ENCODE assay signal across 12 mouse cellular contexts in genomic region chr19:59461481-59462421, GRCm38 (mm10). TPM values are rescaled to one million over a fixed set of nuclear protein-coding genes. Genes with fewer than 3 reads are reported as not detected.
DNase-seq lines count a peak whose midpoint lies in the region; ATAC-seq lines count a peak whose summit lies in the region.
"Had no signal": no experiment of that assay in that cellular context is flagged by ENCODE, and none has a peak within 500 bp of the region (broad histone marks: within the 10 kb centered on the region; RNA-seq: fewer than 3 reads in every experiment).

No protein-coding gene starts in this region.

- peak overlapping the region; percentile 64 for H3K4me2 ChIP-seq in embryonic facial prominence, embryonic 13.5 days
- H3K4me2 ChIP-seq in kidney, embryonic 15.5 days = peak overlapping the region; percentile 60
- H3K4me2 ChIP-seq in midbrain, embryonic 15.5 days = peak overlapping the region; percentile 48
- H3K4me2 ChIP-seq: lung, embryonic 15.5 days; stomach, embryonic 15.5 days had no signal

- peak overlapping the region; percentile 87 for H3K9ac ChIP-seq in embryonic facial prominence, embryonic 13.5 days
- H3K9ac ChIP-seq in kidney, embryonic 15.5 days = peak overlapping the region; percentile 79
- H3K9ac ChIP-seq in midbrain, embryonic 15.5 days = peak overlapping the region; percentile 27; the same call in 1 of the 2 replicates
- H3K9ac ChIP-seq: lung, embryonic 15.5 days; stomach, embryonic 15.5 days had no signal

- no peak for ATAC-seq in embryonic facial prominence, embryonic 13.5 days (ENCODE audit: insufficient number of reproducible peaks, insufficient read depth, low FRiP score, low TSS enrichment, low read depth)
- no peak for ATAC-seq in kidney, embryonic 15.5 days (replicated peaks; ENCODE audit: low FRiP score)
- no peak for ATAC-seq in midbrain, embryonic 15.5 days (replicated peaks)
- ATAC-seq in megakaryocyte-erythroid progenitor cell, adult 5-6 weeks (replicated peaks; ENCODE audit: low FRiP score, low TSS enrichment, poor library complexity, severe bottlenecking) = no peak
- ATAC-seq: hindbrain, postnatal 0 days had no signal

- peak overlapping the region; percentile 54 for H3K4me3 ChIP-seq in embryonic facial prominence, embryonic 13.5 days
- peak overlapping the region; percentile 61 for H3K4me3 ChIP-seq in kidney, embryonic 15.5 days (replicated peaks)
- H3K4me3 ChIP-seq in midbrain, embryonic 15.5 days = peak overlapping the region; percentile 43
- H3K4me3 ChIP-seq: lung, embryonic 15.5 days; stomach, embryonic 15.5 days had no signal

- WGBS in embryonic facial prominence, embryonic 13.5 days = 4% methylated on average over 36 of the region's 36 CpGs
- WGBS in kidney, embryonic 15.5 days = 1% methylated on average over 36 of the region's 36 CpGs
- 2% methylated on average over 36 of the region's 36 CpGs for WGBS in midbrain, embryonic 15.5 days

- no peaks in the 10 kb centered on the region for H3K9me3 ChIP-seq in embryonic facial prominence, embryonic 13.5 days
- no peaks in the 10 kb centered on the region for H3K9me3 ChIP-seq in kidney, embryonic 15.5 days (replicated peaks)
- H3K9me3 ChIP-seq in midbrain, embryonic 15.5 days = no peaks in the 10 kb centered on the region
- H3K9me3 ChIP-seq: lung, embryonic 15.5 days; stomach, embryonic 15.5 days had no signal

- H3K27me3 ChIP-seq in embryonic facial prominence, embryonic 13.5 days = peaks cover 95% of the 10 kb centered on the region
- peaks cover 94% of the 10 kb centered on the region for H3K27me3 ChIP-seq in kidney, embryonic 15.5 days
- H3K27me3 ChIP-seq in midbrain, embryonic 15.5 days (replicated peaks) = peaks cover 59% of the 10 kb centered on the region

- no peaks in the 10 kb centered on the region for H3K36me3 ChIP-seq in embryonic facial prominence, embryonic 13.5 days
- no peaks in the 10 kb centered on the region for H3K36me3 ChIP-seq in kidney, embryonic 15.5 days
- H3K36me3 ChIP-seq in midbrain, embryonic 15.5 days (replicated peaks) = no peaks in the 10 kb centered on the region
- H3K36me3 ChIP-seq: lung, embryonic 15.5 days; stomach, embryonic 15.5 days had no signal

- peak overlapping the region; percentile 74 for H3K27ac ChIP-seq in embryonic facial prominence, embryonic 13.5 days
- H3K27ac ChIP-seq in kidney, embryonic 15.5 days = peak overlapping the region; percentile 97
- peak overlapping the region; percentile 63 for H3K27ac ChIP-seq in midbrain, embryonic 15.5 days
- H3K27ac ChIP-seq: hindbrain, postnatal 0 days; lung, embryonic 15.5 days; stomach, embryonic 15.5 days had no signal

- DNase-seq in layer of hippocampus, postnatal 10 days (ENCODE audit: low spot score in 2 of 2) = peak; percentile 52 to 59
- DNase-seq in layer of hippocampus, adult 9-11 months = no peak
- DNase-seq in c-Kit-positive CD71-positive TER-119-positive erythroid progenitor cells, embryonic 14.5 days (ENCODE audit: low spot score) = no peak
- no peak for DNase-seq in urinary bladder, postnatal 10 days (ENCODE audit: low spot score)

- H3K4me1 ChIP-seq in embryonic facial prominence, embryonic 13.5 days = peaks cover 24% of the 10 kb centered on the region
- peaks cover 24% of the 10 kb centered on the region for H3K4me1 ChIP-seq in kidney, embryonic 15.5 days
- peaks cover 25% of the 10 kb centered on the region for H3K4me1 ChIP-seq in midbrain, embryonic 15.5 days

RNA-seq across cellular contexts. Expression of gene Emx2, which starts 3.6 kb away (rescaled TPM):
- total RNA-seq in layer of hippocampus, postnatal 10 days (2021) = 10 to 100 TPM; 18.6 to 24.2 TPM
- polyA plus RNA-seq in embryonic facial prominence, embryonic 13.5 days (2015; fragmentation: Nextera tagmentation; extraction: Ambion mirVana) = 23.8 and 24.7 TPM in 2 replicates
- polyA plus RNA-seq in kidney, embryonic 15.5 days (2015; fragmentation: Nextera tagmentation; extraction: Ambion mirVana) = 38.8 TPM in 2 replicates
- polyA plus RNA-seq in midbrain, embryonic 15.5 days (2015; fragmentation: Nextera tagmentation; extraction: Ambion mirVana) = 15.5 and 18.2 TPM in 2 replicates
- total RNA-seq in megakaryocyte-erythroid progenitor cell, adult 5-6 weeks (2014; fragmentation: Nextera tagmentation) = not detected in 2 replicates
- not detected in 2 replicates for total RNA-seq in megakaryocyte-erythroid progenitor cell, adult 5-6 weeks (2017)
- polyA plus RNA-seq: neural tube, embryonic 14.5 days had no signal

Comparison
In these comparisons a context has a peak if more than half of its experiments do, and no peak if none do; other contexts are left out.
1. DNase-seq: peak in layer of hippocampus, postnatal 10 days (2 of 2); none in layer of hippocampus, adult 9-11 months (single experiment), c-Kit-positive CD71-positive TER-119-positive erythroid progenitor cells, embryonic 14.5 days (single experiment) and urinary bladder, postnatal 10 days (single experiment).
2. H3K9ac ChIP-seq: peak in every context shown above with its lines; median percentile 87 in embryonic facial prominence, embryonic 13.5 days; 79 in kidney, embryonic 15.5 days; 27 in midbrain, embryonic 15.5 days.
3. Peak in every context shown above with its lines, with median percentiles within 50 percentile points of each other: H3K27ac ChIP-seq, H3K4me2 ChIP-seq and H3K4me3 ChIP-seq.